ENCODE assay signal across 16 mouse cellular contexts in the genomic region with DNA sequence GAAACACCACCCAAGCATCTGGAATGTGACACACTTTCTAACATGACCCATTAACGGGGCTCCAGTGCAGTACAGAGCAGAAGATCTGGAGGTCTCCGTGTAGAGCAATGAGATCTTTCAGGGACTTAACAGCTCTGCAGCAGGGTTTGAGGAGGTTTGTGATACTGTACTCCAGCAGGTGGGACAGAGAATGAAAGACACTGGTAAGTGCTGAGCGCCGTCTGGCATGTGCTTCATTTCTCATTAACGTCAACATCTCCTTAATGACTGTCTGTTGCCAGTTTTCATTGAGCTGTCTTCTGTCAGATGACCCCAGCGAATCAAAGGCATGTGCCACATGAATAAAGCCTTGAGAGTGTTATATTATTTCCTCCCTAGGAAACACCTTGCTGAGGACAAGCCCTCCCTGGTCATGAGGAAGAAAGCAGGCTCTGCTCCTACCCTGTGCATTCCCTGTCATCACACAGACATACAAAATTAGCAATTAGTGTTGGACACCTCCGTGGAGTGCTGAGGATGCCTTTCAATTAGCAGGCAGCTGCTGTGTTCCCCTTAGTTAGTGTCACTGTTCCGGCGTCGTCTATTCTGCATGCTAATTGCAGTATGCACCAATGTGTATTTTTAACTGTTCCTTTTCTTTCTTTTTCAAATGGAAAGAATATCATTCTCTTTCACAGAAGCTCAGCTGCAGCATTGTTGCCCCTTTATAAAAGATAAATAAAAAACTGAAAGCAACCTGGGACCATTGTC.
DNase-seq lines count a peak whose midpoint lies in the region; ATAC-seq lines count a peak whose summit lies in the region.
"Had no signal": no experiment of that assay in that cellular context is flagged by ENCODE, and none has a peak within 500 bp of the region (broad histone marks: within the 10 kb centered on the region; RNA-seq: fewer than 3 reads in every experiment).

No protein-coding gene starts in this region.

- H3K4me1 ChIP-seq in midbrain, embryonic 11.5 days (ENCODE audit: control insufficient read depth, insufficient read depth, low read length), result no peaks in the 10 kb centered on the region; the same call in 1 of the 2 replicates
- H3K4me1 ChIP-seq in midbrain, embryonic 10.5 days, result peaks cover 22% of the 10 kb centered on the region
- H3K4me1 ChIP-seq in forebrain, embryonic 15.5 days, result peaks cover 26% of the 10 kb centered on the region
- peaks cover 19% of the 10 kb centered on the region for H3K4me1 ChIP-seq in midbrain, embryonic 12.5 days
- H3K4me1 ChIP-seq: embryonic facial prominence, embryonic 15.5 days; intestine, embryonic 15.5 days; limb, embryonic 15.5 days; lung, embryonic 15.5 days had no signal

- peak; percentile 69; the same call in 1 of the 2 replicates for ATAC-seq in midbrain, embryonic 11.5 days (ENCODE audit: low FRiP score)
- ATAC-seq in forebrain, embryonic 15.5 days (replicated peaks), result peak; percentile 96
- peak; percentile 87 for ATAC-seq in midbrain, embryonic 12.5 days (ENCODE audit: low FRiP score, low read depth)
- ATAC-seq: CD4-positive, CD25-positive, alpha-beta regulatory T cell, adult 4 months; intestine, embryonic 15.5 days; Patski had no signal

- no peak for DNase-seq in midbrain, embryonic 11.5 days (ENCODE audit: low spot score, missing footprints)
- no peak for DNase-seq in midbrain, embryonic 10.5 days (ENCODE audit: low spot score)
- DNase-seq in telencephalon, adult 2 months (ENCODE audit: low read depth, low spot score), result peak; percentile 29
- no peak for DNase-seq in adrenal gland, adult (ENCODE audit: inconsistent age in 2 of 2, low spot score in 1 of 2)
- no peak for DNase-seq in cerebellum, adult 11-12 months
- DNase-seq: adrenal gland, postnatal 10 days; gastrocnemius, adult 2 months; kidney, postnatal 4 days had no signal

- H3K27ac ChIP-seq in midbrain, embryonic 11.5 days (ENCODE audit: low read depth, low read length), result no peak overlapping the region
- no peak overlapping the region for H3K27ac ChIP-seq in midbrain, embryonic 10.5 days (replicated peaks)
- peak overlapping the region; percentile 66 for H3K27ac ChIP-seq in forebrain, embryonic 15.5 days (replicated peaks)
- no peak overlapping the region for H3K27ac ChIP-seq in midbrain, embryonic 12.5 days (replicated peaks)
- H3K27ac ChIP-seq: embryonic facial prominence, embryonic 15.5 days; gastrocnemius, adult 2 months; intestine, embryonic 15.5 days; limb, embryonic 15.5 days; lung, embryonic 15.5 days had no signal

- H3K27me3 ChIP-seq in midbrain, embryonic 11.5 days (ENCODE audit: control insufficient read depth, insufficient read depth, low read length), result no peaks in the 10 kb centered on the region; the same call in 1 of the 2 replicates
- H3K27me3 ChIP-seq in midbrain, embryonic 10.5 days (ENCODE audit: low read depth, poor library complexity, severe bottlenecking), result peaks cover 34% of the 10 kb centered on the region
- peaks cover 3% of the 10 kb centered on the region; the same call in 1 of the 2 replicates for H3K27me3 ChIP-seq in forebrain, embryonic 15.5 days
- H3K27me3 ChIP-seq in midbrain, embryonic 12.5 days, result no peaks in the 10 kb centered on the region; the same call in 1 of the 2 replicates
- H3K27me3 ChIP-seq: embryonic facial prominence, embryonic 15.5 days; intestine, embryonic 15.5 days; limb, embryonic 15.5 days; lung, embryonic 15.5 days; Patski had no signal

- no peaks in the 10 kb centered on the region for H3K36me3 ChIP-seq in midbrain, embryonic 11.5 days (ENCODE audit: control insufficient read depth, insufficient read depth, low read length)
- no peaks in the 10 kb centered on the region for H3K36me3 ChIP-seq in midbrain, embryonic 10.5 days
- no peaks in the 10 kb centered on the region for H3K36me3 ChIP-seq in forebrain, embryonic 15.5 days
- no peaks in the 10 kb centered on the region for H3K36me3 ChIP-seq in midbrain, embryonic 12.5 days
- H3K36me3 ChIP-seq: embryonic facial prominence, embryonic 15.5 days; intestine, embryonic 15.5 days; limb, embryonic 15.5 days; lung, embryonic 15.5 days had no signal

- H3K9me3 ChIP-seq in midbrain, embryonic 11.5 days (ENCODE audit: control insufficient read depth, low read length), result no peaks in the 10 kb centered on the region
- H3K9me3 ChIP-seq in midbrain, embryonic 10.5 days (replicated peaks), result no peaks in the 10 kb centered on the region
- no peaks in the 10 kb centered on the region for H3K9me3 ChIP-seq in forebrain, embryonic 15.5 days
- H3K9me3 ChIP-seq in midbrain, embryonic 12.5 days, result no peaks in the 10 kb centered on the region
- H3K9me3 ChIP-seq: embryonic facial prominence, embryonic 15.5 days; intestine, embryonic 15.5 days; limb, embryonic 15.5 days; lung, embryonic 15.5 days had no signal

- H3K4me3 ChIP-seq in midbrain, embryonic 11.5 days (ENCODE audit: low read depth, low read length), result no peak overlapping the region
- H3K4me3 ChIP-seq in midbrain, embryonic 10.5 days, result no peak overlapping the region
- no peak overlapping the region for H3K4me3 ChIP-seq in forebrain, embryonic 15.5 days
- no peak overlapping the region for H3K4me3 ChIP-seq in midbrain, embryonic 12.5 days
- H3K4me3 ChIP-seq: embryonic facial prominence, embryonic 15.5 days; gastrocnemius, adult 2 months; intestine, embryonic 15.5 days; limb, embryonic 15.5 days; lung, embryonic 15.5 days had no signal

- no peak overlapping the region for H3K4me2 ChIP-seq in midbrain, embryonic 11.5 days
- H3K4me2 ChIP-seq in forebrain, embryonic 15.5 days (replicated peaks), result peak overlapping the region; percentile 25; the same call in 1 of the 2 replicates
- peak overlapping the region; percentile 29; the same call in 1 of the 2 replicates for H3K4me2 ChIP-seq in midbrain, embryonic 12.5 days (replicated peaks)
- H3K4me2 ChIP-seq: embryonic facial prominence, embryonic 15.5 days; intestine, embryonic 15.5 days; limb, embryonic 15.5 days; lung, embryonic 15.5 days had no signal

- WGBS in midbrain, embryonic 11.5 days, result 59% methylated on average over 10 of the region's 10 CpGs
- 59% methylated on average over 10 of the region's 10 CpGs for WGBS in midbrain, embryonic 10.5 days
- WGBS in forebrain, embryonic 15.5 days, result 8% methylated on average over 10 of the region's 10 CpGs
- 41% methylated on average over 10 of the region's 10 CpGs for WGBS in midbrain, embryonic 12.5 days

- no peak overlapping the region for H3K9ac ChIP-seq in midbrain, embryonic 11.5 days (ENCODE audit: low read length)
- no peak overlapping the region for H3K9ac ChIP-seq in forebrain, embryonic 15.5 days (replicated peaks)
- no peak overlapping the region for H3K9ac ChIP-seq in midbrain, embryonic 12.5 days (replicated peaks)
- H3K9ac ChIP-seq: embryonic facial prominence, embryonic 15.5 days; intestine, embryonic 15.5 days; limb, embryonic 15.5 days; lung, embryonic 15.5 days had no signal
